Comparison of ENCODE assay signal across 26 mouse cellular contexts in the genomic region with DNA sequence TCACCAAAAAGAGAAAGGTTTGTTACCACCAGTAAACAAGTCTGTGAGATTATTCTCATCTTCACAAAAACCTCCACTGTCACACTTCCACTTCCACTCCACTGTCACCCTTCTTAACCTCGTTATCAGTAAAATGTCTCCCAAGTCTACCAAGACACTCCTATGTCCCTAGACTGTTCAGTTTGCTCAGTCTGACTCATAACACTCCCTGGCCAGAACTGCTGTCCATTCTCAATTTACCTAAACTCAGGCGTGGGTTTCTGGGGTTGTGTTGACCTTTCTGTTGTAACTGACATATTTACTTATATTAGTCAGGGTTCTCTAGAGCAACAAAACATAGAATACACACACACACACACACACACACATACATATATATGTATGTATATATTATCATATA.
A peak's percentile ranks its signal among the peaks of the same experiment; 100 is the strongest.
DNase-seq lines count a peak whose midpoint lies in the region; ATAC-seq and TF ChIP-seq lines count a peak whose summit lies in the region.
"Had no signal": no experiment of that assay in that cellular context is flagged by ENCODE, and none has a peak within 500 bp of the region (broad histone marks: within the 10 kb centered on the region; RNA-seq: fewer than 3 reads in every experiment).

No protein-coding gene starts in this region.

- no peak overlapping the region for H3K9ac ChIP-seq in stomach, postnatal 0 days (ENCODE audit: low read length)
- no peak overlapping the region for H3K9ac ChIP-seq in neural tube, embryonic 15.5 days (replicated peaks)
- H3K9ac ChIP-seq: embryonic facial prominence, embryonic 13.5 days; embryonic facial prominence, embryonic 15.5 days; forebrain, embryonic 12.5 days had no signal

- 51% methylated on average over 2 of the region's 2 CpGs for WGBS in stomach, postnatal 0 days
- WGBS in neural tube, embryonic 15.5 days: 73% methylated on average over 2 of the region's 2 CpGs

- no peak overlapping the region for H3K4me2 ChIP-seq in stomach, postnatal 0 days (replicated peaks; ENCODE audit: low read depth)
- no peak overlapping the region for H3K4me2 ChIP-seq in neural tube, embryonic 15.5 days
- H3K4me2 ChIP-seq: embryonic facial prominence, embryonic 13.5 days; embryonic facial prominence, embryonic 15.5 days; forebrain, embryonic 12.5 days had no signal

- no peak overlapping the region for H3K27ac ChIP-seq in stomach, postnatal 0 days (replicated peaks)
- H3K27ac ChIP-seq in neural tube, embryonic 15.5 days (replicated peaks): no peak overlapping the region
- H3K27ac ChIP-seq: embryonic facial prominence, embryonic 13.5 days; embryonic facial prominence, embryonic 15.5 days; forebrain, embryonic 10.5 days; forebrain, embryonic 12.5 days had no signal

- no peak overlapping the region for H3K4me3 ChIP-seq in stomach, postnatal 0 days (ENCODE audit: low read depth, low read length)
- no peak overlapping the region for H3K4me3 ChIP-seq in neural tube, embryonic 15.5 days (replicated peaks)
- H3K4me3 ChIP-seq: embryonic facial prominence, embryonic 13.5 days; embryonic facial prominence, embryonic 15.5 days; erythroblast, embryonic 14.5 days; forebrain, embryonic 10.5 days; forebrain, embryonic 12.5 days had no signal

- TF ChIP-seq CTCF in stomach, postnatal 0 days (IDR thresholded peaks at IDR 0.05; ENCODE audit: low read depth): no peak

- peak; percentile 44 for DNase-seq in heart, adult 11 months
- no peak for DNase-seq in heart, postnatal 25 days (ENCODE audit: low spot score)
- peak; percentile 20 for DNase-seq in 3T3-L1 (ENCODE audit: low read depth, low spot score)
- DNase-seq in NIH3T3 (ENCODE audit: low read depth): peak; percentile 10
- DNase-seq in stomach, postnatal 0 days (ENCODE audit: low spot score): no peak
- DNase-seq in thymus, postnatal 14 days: no peak
- DNase-seq: adrenal gland, adult 8-10 months; adrenal gland, postnatal 14 days; adrenal gland, postnatal 36 days; B cell, adult 2 months; cerebellum, adult 11-12 months; cerebellum, adult 2 months; cerebellum, adult 9-10 months; cerebellum, postnatal 14 days; cerebellum, postnatal 36 days; embryo, embryonic 11 days had no signal

- intact Hi-C loops in heart, postnatal 25 days (cut with DNase I): loop anchor here (10.0 kb wide), 1 partner anchor 237 kb away; no protein-coding TSS in a partner anchor

- no peak for TF ChIP-seq EP300 in stomach, postnatal 0 days (optimal IDR thresholded peaks at IDR 0.05)

- ATAC-seq in stomach, postnatal 0 days (ENCODE audit: low FRiP score, low TSS enrichment): peak; percentile 71; the same call in 1 of the 2 replicates
- no peak for ATAC-seq in neural tube, embryonic 15.5 days (ENCODE audit: low FRiP score)
- ATAC-seq: CD4-positive, CD25-positive, alpha-beta regulatory T cell, adult 4 months; forebrain, embryonic 14.5 days; forebrain, embryonic 16.5 days had no signal

- peaks cover 5% of the 10 kb centered on the region; the same call in 1 of the 2 replicates for H3K27me3 ChIP-seq in stomach, postnatal 0 days (ENCODE audit: control insufficient read depth, insufficient read depth, low read length)
- H3K27me3 ChIP-seq in neural tube, embryonic 15.5 days (replicated peaks): no peaks in the 10 kb centered on the region
- H3K27me3 ChIP-seq: embryonic facial prominence, embryonic 15.5 days; forebrain, embryonic 12.5 days had no signal

- no peaks in the 10 kb centered on the region for H3K36me3 ChIP-seq in stomach, postnatal 0 days (ENCODE audit: control insufficient read depth, insufficient read depth, low read length)
- H3K36me3 ChIP-seq in neural tube, embryonic 15.5 days: no peaks in the 10 kb centered on the region
- H3K36me3 ChIP-seq: embryonic facial prominence, embryonic 13.5 days; embryonic facial prominence, embryonic 15.5 days; forebrain, embryonic 10.5 days; forebrain, embryonic 12.5 days; G1E had no signal

- H3K9me3 ChIP-seq in stomach, postnatal 0 days (ENCODE audit: control insufficient read depth, low read length): no peaks in the 10 kb centered on the region
- H3K9me3 ChIP-seq in neural tube, embryonic 15.5 days (replicated peaks): no peaks in the 10 kb centered on the region
- H3K9me3 ChIP-seq: embryonic facial prominence, embryonic 13.5 days; embryonic facial prominence, embryonic 15.5 days; forebrain, embryonic 10.5 days; forebrain, embryonic 12.5 days had no signal

- no peaks in the 10 kb centered on the region for H3K4me1 ChIP-seq in stomach, postnatal 0 days (replicated peaks; ENCODE audit: control insufficient read depth, insufficient read depth)
- H3K4me1 ChIP-seq in neural tube, embryonic 15.5 days: peaks cover 8% of the 10 kb centered on the region

Comparison
In these comparisons a context has a peak if more than half of its experiments do, and no peak if none do; other contexts are left out.
1. DNase-seq: peak in heart, adult 11 months (single experiment), 3T3-L1 (single experiment) and NIH3T3 (single experiment); none in heart, postnatal 25 days (single experiment), stomach, postnatal 0 days (single experiment) and thymus, postnatal 14 days (single experiment).